Mouse (Mus musculus) liver, embryonic 14.5 days (tissue): ENCODE results near the gene Erbb4.

Experiments used
- CTCF ChIP-seq: IDR thresholded peaks from 2 replicates; pipeline ENCODE4 v1.5.1; 2016; ENCODE audit warnings: antibody characterized with exemption, low read depth, control low read depth
- EP300 ChIP-seq: IDR thresholded peaks from 2 replicates; pipeline ENCODE4 v1.6.1; 2016; ENCODE audit warnings: antibody characterized with exemption, low read depth

DNA sequence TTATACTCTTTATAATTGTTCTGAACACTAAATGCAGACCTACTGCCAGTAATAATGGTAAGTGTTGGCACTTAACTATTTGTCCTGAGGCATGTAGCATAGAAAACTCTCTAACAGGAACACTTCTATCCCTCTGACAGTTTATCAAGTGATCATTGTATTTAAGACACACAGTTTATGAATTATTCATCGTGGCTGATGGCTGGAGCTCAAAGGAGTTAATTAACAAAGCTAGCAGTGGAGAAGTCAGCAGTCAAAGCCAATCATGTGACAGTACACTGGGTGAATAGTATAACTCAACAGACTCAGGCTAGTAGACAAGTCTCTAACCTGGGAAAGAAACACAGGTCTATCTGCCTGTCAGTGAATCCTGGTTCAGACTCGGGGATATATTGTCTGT is 49.5 kb upstream of the Erbb4 start:
- TF ChIP-seq EP300 = no peak
- TF ChIP-seq CTCF = no peak
